Mouse (Mus musculus): ENCODE measurements around the gene Zyx.

- TF ChIP-seq CTCF (IDR thresholded peaks at IDR 0.05; ENCODE audit: low read depth, low read length) (no peak), GATA1 (IDR thresholded peaks at IDR 0.05; ENCODE audit: borderline replicate concordance, low read length) (no peak), POLR2AphosphoS5 (IDR thresholded peaks at IDR 0.05; ENCODE audit: insufficient replicate concordance, low read depth, low read length) (no peak)
Observed at GRCm38 (mm10) chr6:42355366-42355765, 5.9 kb downstream of the Zyx start.
